Mouse (Mus musculus) frontal cortex, postnatal 36 days (tissue): ENCODE results near the gene Rab29.
"Not testable (repeated sequence)": the region's sequence is repeated elsewhere in the genome, so short reads cannot be mapped to it uniquely, and the experiment has no call there.

Experiments used
- DNase-seq, 2 experiments: peaks; one replicate each; pipeline ENCODE4 v3.0.0; 2022; ENCODE audit warnings: low spot score in 2 of 2

Rab29 gene

GRCm38 (mm10) chr1:131867093-131867945 is at the start of gene Rab29:
Rab29 (plus strand) TSS chr1:131867224.
- DNase-seq = peak; percentile 85 to 93

DNA sequence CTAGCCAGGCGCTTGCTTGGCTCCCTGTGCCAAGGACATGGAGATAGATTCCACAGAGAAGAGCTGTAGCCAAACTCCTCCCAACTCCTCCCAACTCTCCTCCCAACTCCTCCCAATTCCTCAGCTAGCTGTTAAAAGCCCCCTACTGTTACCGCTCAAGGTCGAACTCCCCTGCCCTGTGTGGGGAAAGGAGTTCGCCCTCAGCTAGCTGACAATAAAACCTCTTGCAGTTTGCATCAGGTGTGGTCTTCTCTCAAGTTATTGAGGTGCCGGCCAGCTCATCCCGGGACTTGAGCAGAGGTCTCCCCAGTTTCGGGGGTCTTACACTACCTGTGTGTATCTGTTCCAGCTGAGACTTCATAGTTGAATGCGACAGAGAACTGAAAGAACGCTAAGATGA is 46.7 kb upstream of the Rab29 start:
- not testable (repeated sequence) for DNase-seq

GRCm38 (mm10) chr1:131820887-131821328 is 46.1 kb upstream of the Rab29 start:
- peak in 1 of 2 experiments; percentile 45 for DNase-seq

DNA sequence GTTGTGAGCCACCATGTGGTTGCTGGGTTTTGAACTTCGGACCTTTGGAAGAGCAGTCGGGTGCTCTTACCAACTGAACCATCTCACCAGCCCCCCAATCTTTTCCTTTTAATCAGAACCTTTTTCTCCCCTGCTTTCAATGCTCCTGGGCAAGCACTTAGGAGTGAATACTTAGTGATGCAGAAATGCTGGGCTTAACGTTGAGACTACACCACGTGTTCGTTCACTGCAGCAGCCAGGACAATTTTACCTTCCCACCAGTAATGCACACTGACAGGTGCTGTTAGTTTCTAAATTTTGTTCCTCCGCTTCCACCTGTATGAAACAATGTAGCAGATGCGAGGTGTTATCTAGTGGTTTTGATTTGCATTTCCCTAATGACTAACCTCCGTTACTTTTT is 44.7 kb upstream of the Rab29 start:
- no peak for DNase-seq

GRCm38 (mm10) chr1:131822856-131823492 is 44.0 kb upstream of the Rab29 start:
- no peak for DNase-seq

- peak; percentile 36 to 51 for DNase-seq
Measured at GRCm38 (mm10) chr1:131823563-131823962, 43.5 kb upstream of the Rab29 start.

DNA sequence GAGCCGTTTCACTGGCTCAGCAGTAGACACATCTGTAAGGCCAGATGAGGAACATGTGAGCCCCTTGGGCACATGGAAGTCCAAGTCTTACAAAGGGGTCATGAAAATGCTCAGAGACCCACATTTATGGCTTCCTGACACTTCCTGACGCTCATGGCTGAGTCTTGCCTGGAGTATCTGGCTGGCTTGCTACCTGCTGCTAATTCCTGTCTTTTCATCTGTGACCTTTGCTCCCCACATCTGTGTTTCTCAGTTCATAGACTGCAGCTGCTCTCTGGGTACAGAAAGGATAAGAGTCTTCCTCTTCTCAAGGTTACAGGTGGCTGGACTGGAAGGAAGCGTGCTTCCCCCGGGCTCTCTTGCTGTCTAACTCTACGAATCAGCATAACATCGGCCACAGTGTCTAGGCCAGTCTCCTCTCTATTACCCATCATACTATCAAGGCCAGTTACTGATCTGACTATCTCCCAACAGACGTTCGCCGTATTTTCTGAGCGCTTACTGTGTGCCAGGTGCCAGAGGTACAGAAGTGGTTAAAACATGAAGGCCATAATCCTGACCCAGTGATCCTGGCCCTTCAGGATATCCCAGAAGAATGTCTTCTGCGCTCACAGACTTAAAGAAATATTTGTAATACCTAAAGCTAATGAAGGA is 42.4 kb upstream of the Rab29 start:
- DNase-seq = no peak

DNA sequence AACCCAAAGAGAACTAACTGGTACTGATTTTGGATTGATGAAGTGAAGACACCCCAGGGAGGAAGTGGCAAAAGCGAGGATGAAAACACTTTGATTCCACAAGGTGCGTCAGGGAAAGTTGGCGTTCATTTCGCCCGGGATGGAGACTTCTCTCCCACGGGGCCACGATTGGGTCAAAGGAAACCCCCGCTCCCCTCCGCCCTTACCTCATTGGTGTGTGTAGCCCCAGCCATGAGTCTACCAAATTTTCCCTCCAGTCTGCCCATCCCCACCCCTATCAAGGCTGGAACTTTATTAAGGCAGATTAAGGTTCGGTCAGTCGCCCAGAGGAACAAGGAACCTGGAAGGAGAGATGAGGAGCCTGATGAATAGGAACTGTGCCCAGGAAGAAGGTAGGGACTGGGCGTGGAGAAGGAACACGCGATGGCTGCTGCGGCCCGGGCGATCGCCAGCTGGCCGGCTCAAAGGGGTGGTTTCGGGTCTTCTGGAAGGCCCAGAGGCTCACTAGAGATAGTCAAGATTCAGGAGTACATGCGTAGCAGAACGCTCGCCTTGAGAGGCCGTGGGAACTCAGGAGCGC is 39.7 kb upstream of the Rab29 start, which contains the start of gene Slc41a1:
Slc41a1 (plus strand) TSS at position 287 of the 580 bp plus-strand sequence.
- DNase-seq = no peak

DNA sequence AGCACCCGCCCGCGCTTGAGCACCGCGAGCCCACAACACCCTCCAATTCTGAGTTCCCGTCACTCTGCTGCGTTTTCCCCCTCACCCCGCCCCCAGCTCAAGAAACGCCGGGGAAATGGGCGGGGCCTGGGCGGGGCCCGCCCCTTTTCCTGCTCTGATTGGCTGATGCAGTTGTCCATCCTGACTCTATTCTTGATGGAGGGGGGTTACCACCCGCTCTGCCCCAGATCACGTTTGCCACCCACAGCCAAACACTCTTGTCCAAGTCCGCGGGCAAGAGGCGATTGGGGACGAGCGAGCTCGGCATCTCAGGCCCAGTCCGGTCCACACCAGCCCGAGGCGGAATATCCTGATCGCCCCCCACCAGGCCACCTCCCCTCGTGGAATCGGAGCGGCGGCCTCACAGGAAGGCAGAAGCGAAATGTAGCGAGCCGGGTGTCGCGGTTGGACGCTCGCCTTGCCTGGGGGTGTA is 39.2 kb upstream of the Rab29 start:
- DNase-seq = peak; percentile 94 to 95

GRCm38 (mm10) chr1:131828297-131829126 is 38.5 kb upstream of the Rab29 start:
- DNase-seq = peak; percentile 26 to 48

DNA sequence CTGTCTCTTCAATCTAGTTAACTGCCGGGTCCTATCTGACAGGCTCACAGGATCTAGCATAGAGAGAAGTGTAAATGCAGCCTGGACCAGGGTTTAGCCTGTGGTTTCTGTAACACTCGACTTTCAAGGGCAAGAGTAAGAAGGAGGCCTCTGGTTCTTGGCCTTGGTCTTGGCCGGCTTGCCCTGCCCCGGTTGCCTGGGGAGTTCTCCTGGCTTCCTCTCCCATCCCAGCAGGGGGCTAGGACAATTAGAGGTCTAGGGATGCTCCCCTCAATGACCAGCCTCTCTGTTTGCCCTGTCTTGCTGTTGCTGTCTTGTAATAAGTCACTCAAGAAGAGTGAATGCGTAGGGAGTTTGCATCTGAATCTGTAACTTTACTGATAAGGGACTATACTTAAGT is 37.7 kb upstream of the Rab29 start:
- DNase-seq = no peak

- DNase-seq = no peak
Measured at GRCm38 (mm10) chr1:131830561-131830960, 36.5 kb upstream of the Rab29 start.

DNA sequence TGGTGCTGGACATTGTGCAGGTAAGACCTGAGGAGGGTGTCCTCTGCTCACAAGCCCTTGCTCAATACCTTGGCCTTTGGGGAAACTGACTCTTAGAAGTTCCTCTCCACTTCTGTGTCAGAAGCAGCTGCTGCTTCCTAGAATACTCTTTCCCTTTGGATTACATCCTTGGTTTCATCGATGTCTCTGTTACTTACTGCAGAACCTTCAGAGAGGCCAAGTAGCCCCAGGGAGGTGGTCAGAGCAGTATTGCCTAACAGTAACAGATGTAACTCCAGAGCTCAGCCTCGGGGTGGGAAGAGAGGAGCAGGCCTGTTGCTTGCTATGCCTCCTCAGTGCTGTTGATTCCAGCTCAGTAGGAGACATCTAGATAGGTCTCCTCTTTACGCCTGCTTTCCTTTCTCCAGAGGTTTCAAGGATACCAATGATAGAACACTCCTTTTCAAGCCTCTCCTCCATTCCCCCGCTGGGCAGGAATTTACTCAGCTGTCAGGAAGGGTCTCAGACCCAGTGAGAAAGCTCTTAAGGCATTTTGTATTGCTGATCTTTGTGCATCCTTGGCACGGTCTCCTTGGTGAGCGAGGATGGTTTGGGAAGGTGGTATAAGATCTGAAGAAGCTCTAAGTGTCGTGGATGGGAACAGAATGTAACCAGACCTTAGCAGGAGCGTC is 35.9 kb upstream of the Rab29 start:
- no peak for DNase-seq

DNA sequence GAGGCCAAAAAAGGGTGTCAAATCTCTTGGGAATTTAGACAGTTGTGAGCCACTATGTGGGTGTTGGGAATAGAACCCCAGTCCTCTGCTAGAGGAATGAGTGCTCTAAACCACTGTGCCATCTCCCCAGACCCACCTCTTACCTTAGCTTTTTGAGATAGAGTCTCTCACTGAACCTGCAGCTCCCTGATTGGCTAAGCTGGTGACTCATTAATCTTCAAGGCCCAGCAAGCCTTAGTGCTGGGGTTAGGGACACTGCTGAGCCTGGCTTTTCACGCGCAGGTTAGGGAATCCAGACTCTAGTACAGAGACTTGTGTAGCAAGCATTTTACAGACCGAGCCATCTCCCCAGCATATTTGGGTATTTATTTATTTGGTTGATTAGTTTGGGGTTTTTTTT is 30.0 kb upstream of the Rab29 start:
- no peak for DNase-seq

- DNase-seq = no peak
Measured at GRCm38 (mm10) chr1:131838542-131838941, 28.5 kb upstream of the Rab29 start.

DNA sequence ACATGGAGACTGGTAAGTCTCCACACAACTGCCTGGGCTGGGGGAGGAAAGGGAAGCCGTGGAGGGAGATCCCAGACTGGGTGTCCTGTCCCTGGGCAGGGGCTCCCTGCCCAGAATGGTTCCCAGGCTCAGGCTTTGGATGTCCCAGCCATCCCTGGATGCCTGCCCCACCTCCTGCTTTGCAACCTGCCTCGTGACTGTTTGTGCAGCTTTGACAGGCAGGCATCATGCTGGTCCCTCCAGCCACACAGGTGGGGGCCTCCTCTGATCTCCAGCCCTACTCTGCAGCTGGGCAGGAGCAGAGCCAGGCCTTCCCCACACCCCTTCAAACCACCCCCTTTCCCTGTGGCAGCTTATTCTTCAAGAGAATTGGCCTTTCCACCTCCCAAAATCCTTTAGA is 27.7 kb upstream of the Rab29 start:
- no peak for DNase-seq

DNA sequence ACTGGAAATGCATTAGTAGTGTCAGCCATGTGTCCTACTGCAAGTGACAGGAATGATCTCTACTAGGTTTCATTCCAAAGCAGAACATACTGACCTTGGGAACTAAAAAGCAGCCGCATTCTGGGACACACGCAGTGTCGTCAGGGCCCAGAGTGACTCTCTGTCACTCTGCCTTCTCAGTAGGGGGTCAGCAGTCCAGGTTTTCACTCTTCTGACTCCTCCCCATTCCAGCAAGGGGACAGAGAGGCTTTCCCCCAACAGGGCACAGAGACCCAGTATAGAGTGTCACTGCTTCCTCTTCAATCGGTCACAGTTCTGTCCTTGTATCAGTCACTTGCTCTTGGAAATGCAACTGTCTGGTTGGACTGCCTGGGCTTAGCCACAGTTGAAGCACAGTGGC is 24.8 kb upstream of the Rab29 start:
- no peak for DNase-seq

DNA sequence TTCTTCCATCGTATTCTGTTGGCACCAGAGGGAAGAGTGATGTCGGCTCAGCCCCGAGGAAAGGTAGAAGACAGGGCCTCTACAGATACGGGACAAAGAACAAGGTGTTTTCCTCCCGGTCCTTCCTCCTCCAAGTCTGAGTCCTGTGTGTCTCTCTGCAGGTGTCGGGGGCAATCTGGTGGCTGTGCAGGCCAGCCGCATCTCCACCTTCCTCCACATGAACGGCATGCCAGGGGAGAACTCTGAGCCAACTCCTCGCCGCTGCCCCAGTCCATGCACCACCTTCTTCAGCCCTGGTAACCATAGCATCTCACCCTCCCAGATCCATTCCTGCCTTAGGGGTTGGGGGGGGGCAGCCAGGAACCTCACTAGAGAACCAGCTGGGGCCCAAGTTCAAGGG is 23.3 kb upstream of the Rab29 start:
- no peak for DNase-seq

DNA sequence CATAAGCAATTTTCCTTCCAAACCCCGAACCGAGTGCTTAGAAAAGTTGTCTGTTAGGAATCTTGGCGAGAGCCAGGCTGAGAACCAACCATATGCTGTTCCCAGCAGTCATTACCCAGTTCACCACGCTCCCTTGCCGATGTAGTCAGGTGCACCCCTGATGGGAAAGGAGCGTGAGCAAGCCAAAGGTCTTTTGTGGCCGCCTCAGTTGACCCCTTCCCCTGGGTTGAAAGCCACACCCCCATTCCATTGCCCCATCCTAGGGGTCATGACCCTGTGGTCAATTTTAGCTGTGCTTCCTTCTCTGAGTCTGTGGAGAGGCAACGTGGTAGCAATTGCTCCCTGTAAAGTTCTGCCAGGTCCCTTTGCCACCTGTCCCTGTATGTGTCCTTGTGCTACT is 22.1 kb upstream of the Rab29 start:
- DNase-seq = no peak

DNA sequence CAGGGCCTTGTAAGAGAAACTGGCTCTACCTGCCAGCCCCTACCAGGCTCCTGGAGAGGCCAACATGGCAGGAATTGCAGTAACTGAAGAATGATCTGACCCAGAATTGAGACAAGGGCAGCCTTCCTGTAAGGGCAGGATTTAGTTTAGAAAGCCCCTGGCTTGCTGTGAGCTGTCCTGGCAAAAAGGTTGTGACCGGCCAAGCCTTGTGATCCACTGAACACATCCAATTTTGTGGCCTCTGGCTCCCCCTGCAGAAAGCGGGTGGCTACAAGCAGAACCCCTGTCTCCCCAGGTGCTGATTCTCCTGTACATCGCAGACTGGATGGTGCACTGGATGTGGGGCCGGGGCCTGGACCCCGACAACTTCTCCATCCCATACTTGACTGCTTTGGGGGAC is 20.8 kb upstream of the Rab29 start:
- peak; percentile 61 to 63 for DNase-seq

GRCm38 (mm10) chr1:131861811-131862210 is 5.2 kb upstream of the Rab29 start:
- DNase-seq = no peak
